Mouse (Mus musculus): Measurements from ENCODE around the gene 1300017J02Rik. TPM values are rescaled to one million over a fixed set of nuclear protein-coding genes. Genes with fewer than 3 reads are reported as not detected.
A peak's percentile ranks its signal among the peaks of the same experiment; 100 is the strongest.

Gene 1300017J02Rik
- polyA plus RNA-seq, 1 experiment from 2014 or later = 16.6 TPM

GRCm38 (mm10) chr9:103309832-103310231 is 5.0 kb upstream of the 1300017J02Rik start:
- no peak overlapping the region for H3K27ac ChIP-seq (ENCODE audit: low read depth, low read length)
- H3K27me3 ChIP-seq (replicated peaks; ENCODE audit: control insufficient read depth, insufficient read depth, low read length) = no peaks in the 10 kb centered on the region

GRCm38 (mm10) chr9:103305332-103306041 is 605 bp upstream of the 1300017J02Rik start:
- Histone ChIP-seq H3K36me3 (ENCODE audit: control insufficient read depth, insufficient read depth, low read length) (peaks cover 19% of the 10 kb centered on the region), H3K27me3 (replicated peaks; ENCODE audit: control insufficient read depth, insufficient read depth, low read length) (no peaks in the 10 kb centered on the region), H3K27ac (ENCODE audit: low read depth, low read length) (peak overlapping the region; percentile 85), H3K9ac (ENCODE audit: low read depth, low read length) (peak overlapping the region; percentile 97), H3K4me3 (ENCODE audit: low read depth, low read length) (peak overlapping the region; percentile 98), H3K4me2 (peak overlapping the region; percentile 81), H3K9me3 (ENCODE audit: control insufficient read depth, low read length) (no peaks in the 10 kb centered on the region), H3K4me1 (replicated peaks; ENCODE audit: control insufficient read depth, insufficient read depth, low read length) (peaks cover 7% of the 10 kb centered on the region; the same call in 1 of the 2 replicates)
- ATAC-seq (replicated peaks; ENCODE audit: low FRiP score) (peak; percentile 71), DNase-seq (ENCODE audit: low spot score) (no peak)
- under 1% methylated on average over 40 of the region's 40 CpGs for WGBS

More at GRCm38 (mm10) chr9:103309832-103310231, 5.0 kb upstream of the 1300017J02Rik start:
- peaks cover 42% of the 10 kb centered on the region for H3K36me3 ChIP-seq (ENCODE audit: control insufficient read depth, insufficient read depth, low read length)
- peaks cover 5% of the 10 kb centered on the region; the same call in 1 of the 2 replicates for H3K4me1 ChIP-seq (replicated peaks; ENCODE audit: control insufficient read depth, insufficient read depth, low read length)
- DNase-seq (ENCODE audit: low spot score) (no peak), ATAC-seq (replicated peaks; ENCODE audit: low FRiP score) (no peak)
- no peak overlapping the region for H3K4me3 ChIP-seq (ENCODE audit: low read depth, low read length)
- H3K4me2 ChIP-seq = no peak overlapping the region
- no peaks in the 10 kb centered on the region for H3K9me3 ChIP-seq (ENCODE audit: control insufficient read depth, low read length)
- H3K9ac ChIP-seq (ENCODE audit: low read depth, low read length) = no peak overlapping the region
- WGBS = 87% methylated on average over 6 of the region's 6 CpGs

- DNase-seq (ENCODE audit: low spot score) = no peak
- H3K4me1 ChIP-seq (replicated peaks; ENCODE audit: control insufficient read depth, insufficient read depth, low read length) = peaks cover 7% of the 10 kb centered on the region; the same call in 1 of the 2 replicates
Observed at GRCm38 (mm10) chr9:103302666-103303065, 2.2 kb downstream of the 1300017J02Rik start.

GRCm38 (mm10) chr9:103302239-103302638 is 2.6 kb downstream of the 1300017J02Rik start:
- H3K27me3 ChIP-seq (replicated peaks; ENCODE audit: control insufficient read depth, insufficient read depth, low read length) = no peaks in the 10 kb centered on the region
- no peak for DNase-seq (ENCODE audit: low spot score)
- no peak for ATAC-seq (replicated peaks; ENCODE audit: low FRiP score)
- H3K4me3 ChIP-seq (ENCODE audit: low read depth, low read length) = no peak overlapping the region
- no peak overlapping the region for H3K9ac ChIP-seq (ENCODE audit: low read depth, low read length)
- peaks cover 7% of the 10 kb centered on the region; the same call in 1 of the 2 replicates for H3K4me1 ChIP-seq (replicated peaks; ENCODE audit: control insufficient read depth, insufficient read depth, low read length)
- no peak overlapping the region for H3K27ac ChIP-seq (ENCODE audit: low read depth, low read length)
- no peaks in the 10 kb centered on the region for H3K36me3 ChIP-seq (ENCODE audit: control insufficient read depth, insufficient read depth, low read length)
- 82% methylated on average over 4 of the region's 4 CpGs for WGBS
- no peaks in the 10 kb centered on the region for H3K9me3 ChIP-seq (ENCODE audit: control insufficient read depth, low read length)
- no peak overlapping the region for H3K4me2 ChIP-seq

More at GRCm38 (mm10) chr9:103302666-103303065, 2.2 kb downstream of the 1300017J02Rik start:
- H3K36me3 ChIP-seq (ENCODE audit: control insufficient read depth, insufficient read depth, low read length) = no peaks in the 10 kb centered on the region
- H3K4me2 ChIP-seq = no peak overlapping the region
- no peak overlapping the region for H3K4me3 ChIP-seq (ENCODE audit: low read depth, low read length)
- H3K9me3 ChIP-seq (ENCODE audit: control insufficient read depth, low read length) = no peaks in the 10 kb centered on the region
- ATAC-seq (replicated peaks; ENCODE audit: low FRiP score) = no peak
- H3K9ac ChIP-seq (ENCODE audit: low read depth, low read length) = no peak overlapping the region
- H3K27ac ChIP-seq (ENCODE audit: low read depth, low read length) = no peak overlapping the region
- no peaks in the 10 kb centered on the region for H3K27me3 ChIP-seq (replicated peaks; ENCODE audit: control insufficient read depth, insufficient read depth, low read length)
- 46% methylated on average over 3 of the region's 3 CpGs for WGBS

- H3K9me3 ChIP-seq (ENCODE audit: control insufficient read depth, low read length) = no peaks in the 10 kb centered on the region
- H3K9ac ChIP-seq (ENCODE audit: low read depth, low read length) = no peak overlapping the region
- DNase-seq (ENCODE audit: low spot score) (no peak), ATAC-seq (replicated peaks; ENCODE audit: low FRiP score) (no peak)
- no peaks in the 10 kb centered on the region for H3K27me3 ChIP-seq (replicated peaks; ENCODE audit: control insufficient read depth, insufficient read depth, low read length)
- H3K36me3 ChIP-seq (ENCODE audit: control insufficient read depth, insufficient read depth, low read length) = no peaks in the 10 kb centered on the region
- no peak overlapping the region for H3K4me3 ChIP-seq (ENCODE audit: low read depth, low read length)
- H3K4me1 ChIP-seq (replicated peaks; ENCODE audit: control insufficient read depth, insufficient read depth, low read length) = peaks cover 2% of the 10 kb centered on the region; the same call in 1 of the 2 replicates
- no peak overlapping the region for H3K27ac ChIP-seq (ENCODE audit: low read depth, low read length)
- WGBS = 80% methylated on average over 8 of the region's 8 CpGs
- no peak overlapping the region for H3K4me2 ChIP-seq
Observed at GRCm38 (mm10) chr9:103301086-103301485, 3.8 kb downstream of the 1300017J02Rik start.

GRCm38 (mm10) chr9:103294507-103294906 is 10.4 kb downstream of the 1300017J02Rik start:
- Histone ChIP-seq H3K4me2 (no peak overlapping the region), H3K9me3 (ENCODE audit: control insufficient read depth, low read length) (no peaks in the 10 kb centered on the region), H3K36me3 (ENCODE audit: control insufficient read depth, insufficient read depth, low read length) (no peaks in the 10 kb centered on the region), H3K9ac (ENCODE audit: low read depth, low read length) (no peak overlapping the region), H3K4me1 (replicated peaks; ENCODE audit: control insufficient read depth, insufficient read depth, low read length) (no peaks in the 10 kb centered on the region), H3K27ac (ENCODE audit: low read depth, low read length) (no peak overlapping the region), H3K27me3 (replicated peaks; ENCODE audit: control insufficient read depth, insufficient read depth, low read length) (no peaks in the 10 kb centered on the region), H3K4me3 (ENCODE audit: low read depth, low read length) (no peak overlapping the region)
- 58% methylated on average over 2 of the region's 2 CpGs for WGBS
- no peak for DNase-seq (ENCODE audit: low spot score)
- ATAC-seq (replicated peaks; ENCODE audit: low FRiP score) = peak; percentile 62

- WGBS = 55% methylated on average over 13 of the region's 13 CpGs
Observed at GRCm38 (mm10) chr9:103288489-103289180, 16.2 kb downstream of the 1300017J02Rik start.

GRCm38 (mm10) chr9:103287840-103288488 is 16.9 kb downstream of the 1300017J02Rik start:
- H3K4me2 ChIP-seq = peak overlapping the region; percentile 68
- WGBS = 44% methylated on average over 19 of the region's 19 CpGs
- H3K9ac ChIP-seq (ENCODE audit: low read depth, low read length) = peak overlapping the region; percentile 76
- peaks cover 23% of the 10 kb centered on the region for H3K4me1 ChIP-seq (replicated peaks; ENCODE audit: control insufficient read depth, insufficient read depth, low read length)
- H3K27ac ChIP-seq (ENCODE audit: low read depth, low read length) = peak overlapping the region; percentile 96
- no peaks in the 10 kb centered on the region for H3K36me3 ChIP-seq (ENCODE audit: control insufficient read depth, insufficient read depth, low read length)
- ATAC-seq (replicated peaks; ENCODE audit: low FRiP score) = peak; percentile 97
- peak; percentile 74 for DNase-seq (ENCODE audit: low spot score)
- no peaks in the 10 kb centered on the region for H3K9me3 ChIP-seq (ENCODE audit: control insufficient read depth, low read length)
- no peaks in the 10 kb centered on the region for H3K27me3 ChIP-seq (replicated peaks; ENCODE audit: control insufficient read depth, insufficient read depth, low read length)
- H3K4me3 ChIP-seq (ENCODE audit: low read depth, low read length) = peak overlapping the region; percentile 51

More at GRCm38 (mm10) chr9:103288489-103289180, 16.2 kb downstream of the 1300017J02Rik start:
- Histone ChIP-seq H3K9me3 (ENCODE audit: control insufficient read depth, low read length) (no peaks in the 10 kb centered on the region), H3K27me3 (replicated peaks; ENCODE audit: control insufficient read depth, insufficient read depth, low read length) (no peaks in the 10 kb centered on the region), H3K4me1 (replicated peaks; ENCODE audit: control insufficient read depth, insufficient read depth, low read length) (peaks cover 23% of the 10 kb centered on the region), H3K36me3 (ENCODE audit: control insufficient read depth, insufficient read depth, low read length) (no peaks in the 10 kb centered on the region), H3K9ac (ENCODE audit: low read depth, low read length) (peak overlapping the region; percentile 76), H3K4me2 (peak overlapping the region; percentile 68), H3K27ac (ENCODE audit: low read depth, low read length) (peak overlapping the region; percentile 96), H3K4me3 (ENCODE audit: low read depth, low read length) (peak overlapping the region; percentile 51)
- DNase-seq (ENCODE audit: low spot score) = no peak
- peak; percentile 89 for ATAC-seq (replicated peaks; ENCODE audit: low FRiP score)

All from liver, embryonic 11.5 days (tissue).